Mouse (Mus musculus) bone marrow, adult 2 months (tissue): ENCODE measurements around the gene Cks1brt. TPM values are rescaled to one million over a fixed set of nuclear protein-coding genes. Genes with fewer than 3 reads are reported as not detected.
"Not testable (repeated sequence)": the region's sequence is repeated elsewhere in the genome, so short reads cannot be mapped to it uniquely, and the experiment has no call there.

Experiments
- H3K27ac ChIP-seq: fragments of 200-500 bp; 2 replicates; pipeline ENCODE4 v1.5.1; 2012; ENCODE audit warnings: low read depth, mild to moderate bottlenecking, control low read depth, inconsistent platforms, low read length; ENCODE audit not compliant: control insufficient read depth, poor library complexity, insufficient read depth
- H3K4me1 ChIP-seq: fragments of 200-500 bp; 2 replicates; pipeline ENCODE4 v1.6.1; 2011; ENCODE audit warnings: low read length; ENCODE audit not compliant: control insufficient read depth, insufficient read depth
- H3K4me3 ChIP-seq: fragments of 200-500 bp; replicated peaks from 2 replicates; pipeline ENCODE3; 2011; ENCODE audit warnings: mild to moderate bottlenecking, low read depth, low read length, control low read depth; ENCODE audit not compliant: control insufficient read depth
- CTCF ChIP-seq: fragments of 200-500 bp; IDR thresholded peaks from 2 replicates; pipeline ENCODE4 v1.5.1; 2011; ENCODE audit warnings: low read length, control low read depth; ENCODE audit not compliant: control insufficient read depth, insufficient read depth
- POLR2A ChIP-seq: fragments of 200-500 bp; IDR thresholded peaks from 2 replicates; pipeline ENCODE4 v1.6.1; 2011; ENCODE audit warnings: low read depth, mild to moderate bottlenecking, control low read depth, low read length, borderline replicate concordance; ENCODE audit not compliant: control insufficient read depth
- WGBS: fragments of 180-500 bp; shearing (Covaris S2); methylation state at CpG from one replicate; pipeline ENCODE4 v1.1.7; 2018; 5-methylcytosine and 5-hydroxymethylcytosine counted together
- polyA plus RNA-seq: library from polyadenylated mRNA; stranded (reverse); fragments of >200 nt; gene quantifications from 2 replicates; pipeline ENCODE4 v1.2.4, GENCODE M21; 2011; ENCODE audit warnings: low replicate concordance; ENCODE audit not compliant: missing spikeins, insufficient read depth, insufficient read length

The Cks1brt gene
- polyA plus RNA-seq, 1 experiment = not detected

DNA sequence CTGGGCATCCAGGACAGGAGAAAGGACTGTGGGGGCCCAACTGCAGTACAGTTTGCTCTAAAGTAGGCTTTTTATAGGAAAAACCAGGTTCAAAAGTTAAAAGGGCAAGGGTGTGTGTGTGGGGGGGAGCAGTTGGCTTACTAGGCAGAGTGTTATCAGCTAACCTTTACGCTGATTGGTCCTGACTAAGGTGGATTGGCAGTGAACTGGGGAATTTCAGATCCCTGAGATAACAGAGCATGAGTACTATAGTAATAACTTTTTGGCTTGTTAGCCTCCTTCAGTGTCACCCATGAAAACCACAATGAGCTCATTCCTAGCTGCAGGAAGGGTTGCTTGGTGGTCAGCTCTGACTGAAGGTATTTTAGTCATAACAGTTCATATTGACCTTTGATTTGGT is 19.4 kb upstream of the Cks1brt start:
- 76% methylated on average over 1 of the region's 1 CpGs for WGBS
- no peaks in the 10 kb centered on the region; the same call in 1 of the 2 replicates for H3K4me1 ChIP-seq
- H3K4me3 ChIP-seq = no peak overlapping the region
- no peak overlapping the region for H3K27ac ChIP-seq
- no peak for TF ChIP-seq CTCF
- no peak for TF ChIP-seq POLR2A

DNA sequence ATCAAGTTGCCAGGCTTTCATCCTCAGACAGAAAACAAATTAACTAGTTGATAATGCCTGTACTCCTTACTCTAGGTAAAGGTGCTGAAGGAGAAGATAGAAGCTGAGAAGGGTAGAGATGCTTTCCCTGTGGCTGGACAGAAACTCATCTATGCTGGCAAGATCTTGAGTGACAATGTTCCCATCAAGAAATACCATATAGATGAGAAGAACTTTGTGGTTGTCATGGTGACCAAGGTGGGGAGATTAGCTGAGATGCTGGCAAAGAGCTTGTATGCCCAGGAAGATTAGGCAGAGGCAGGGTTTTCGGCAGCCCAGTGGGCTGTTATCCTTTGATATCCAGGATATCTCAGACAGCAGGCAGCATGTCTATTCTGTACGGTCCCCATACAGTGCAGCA is 16.0 kb upstream of the Cks1brt start:
- H3K4me3 ChIP-seq, H3K4me1 ChIP-seq, H3K27ac ChIP-seq: not testable (repeated sequence)
- WGBS = 81% methylated on average over 2 of the region's 2 CpGs

DNA sequence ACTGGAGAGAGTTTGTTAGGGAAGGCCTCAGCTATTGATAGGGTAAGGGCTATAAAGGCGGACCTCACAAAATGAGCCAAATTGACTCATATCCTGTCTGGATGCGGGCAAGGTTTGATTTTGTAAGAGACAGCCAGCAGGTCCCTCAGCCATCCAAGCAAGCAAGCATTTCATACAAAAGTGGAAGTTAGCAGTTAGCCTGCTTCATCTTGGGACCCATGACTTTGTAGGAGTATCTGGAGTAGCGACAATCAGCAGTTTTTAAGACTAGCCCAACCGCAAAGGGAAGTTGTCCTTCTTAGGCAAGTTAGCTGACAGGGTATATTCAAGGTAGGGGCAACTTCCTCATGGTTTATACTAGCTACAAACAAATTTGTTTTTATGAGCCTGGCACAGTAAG is 9.2 kb upstream of the Cks1brt start:
- peaks cover 2% of the 10 kb centered on the region; the same call in 1 of the 2 replicates for H3K4me1 ChIP-seq
- no peak overlapping the region for H3K4me3 ChIP-seq
- no peak for TF ChIP-seq POLR2A
- TF ChIP-seq CTCF = no peak
- 31% methylated on average over 4 of the region's 4 CpGs for WGBS
- peak overlapping the region; percentile 88; the same call in 1 of the 2 replicates for H3K27ac ChIP-seq

DNA sequence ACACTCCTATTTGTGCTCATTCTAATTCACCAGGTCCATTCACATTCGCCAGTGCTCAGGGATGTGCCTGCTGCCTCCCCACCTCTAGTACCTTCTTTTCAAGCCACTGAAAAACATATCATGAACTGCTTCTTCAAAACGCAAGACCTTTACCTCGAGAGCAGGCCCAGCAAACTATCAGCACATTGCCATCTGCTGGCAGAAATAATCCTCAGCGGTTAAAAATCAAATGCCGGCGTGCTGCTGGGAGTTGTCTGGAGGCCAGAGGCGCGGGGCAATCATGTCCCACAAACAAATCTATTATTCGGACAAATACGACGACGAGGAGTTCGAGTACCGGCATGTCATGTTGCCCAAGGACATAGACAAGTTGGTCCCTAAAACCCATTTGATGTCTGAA is 19.6 kb downstream of the Cks1brt start:
- peak; percentile 16; the same call in 1 of the 2 replicates for TF ChIP-seq CTCF
- TF ChIP-seq POLR2A = no peak
- 23% methylated on average over 14 of the region's 14 CpGs for WGBS
- H3K4me3 ChIP-seq = no peak overlapping the region
- H3K4me1 ChIP-seq = no peaks in the 10 kb centered on the region
- H3K27ac ChIP-seq = no peak overlapping the region

DNA sequence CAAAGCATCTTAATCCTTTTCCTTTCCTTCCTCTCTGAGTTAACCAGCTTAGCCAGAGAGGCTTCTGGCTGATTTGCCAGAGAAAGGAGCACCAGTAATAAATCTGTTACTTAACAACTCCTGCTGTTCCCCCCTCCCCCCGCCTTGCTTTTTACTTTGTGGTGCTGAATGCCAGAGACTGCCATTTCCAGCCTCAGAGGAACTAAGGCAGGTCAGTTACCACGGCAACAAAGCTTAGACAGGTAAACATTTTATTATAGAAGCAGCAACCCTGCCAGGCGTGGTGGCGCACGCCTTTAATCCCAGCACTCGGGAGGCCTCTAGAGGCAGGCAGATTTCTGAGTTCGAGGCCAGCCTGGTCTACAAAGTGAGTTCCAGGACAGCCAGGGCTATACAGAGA is 24.2 kb downstream of the Cks1brt start:
- Histone ChIP-seq H3K4me3 (no peak overlapping the region), H3K4me1 (no peaks in the 10 kb centered on the region), H3K27ac (no peak overlapping the region)
- 58% methylated on average over 7 of the region's 7 CpGs for WGBS
- TF ChIP-seq CTCF = no peak

DNA sequence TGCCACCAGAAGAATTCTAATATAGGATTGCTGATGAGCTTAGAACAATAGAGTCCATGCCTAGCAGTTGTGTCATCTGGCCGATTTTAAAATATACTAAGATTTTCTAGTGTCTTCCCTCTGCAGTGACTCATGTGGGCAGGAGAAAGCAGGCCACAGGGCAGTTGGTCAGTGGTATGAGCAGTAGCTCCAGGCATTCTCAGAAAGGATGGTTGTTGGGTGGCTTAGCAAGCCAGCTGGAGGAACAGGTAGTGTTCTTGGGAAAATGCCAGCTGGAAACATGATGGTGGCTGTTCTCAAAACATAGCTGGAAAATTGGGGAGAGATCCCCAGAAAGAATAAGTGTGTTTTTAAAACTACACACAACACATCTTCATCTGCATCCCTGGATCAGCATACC is 40.6 kb downstream of the Cks1brt start:
- TF ChIP-seq CTCF = no peak
- no peak for TF ChIP-seq POLR2A
- 66% methylated on average over 1 of the region's 1 CpGs for WGBS
- no peaks in the 10 kb centered on the region for H3K4me1 ChIP-seq
- no peak overlapping the region for H3K4me3 ChIP-seq
- H3K27ac ChIP-seq = no peak overlapping the region

DNA sequence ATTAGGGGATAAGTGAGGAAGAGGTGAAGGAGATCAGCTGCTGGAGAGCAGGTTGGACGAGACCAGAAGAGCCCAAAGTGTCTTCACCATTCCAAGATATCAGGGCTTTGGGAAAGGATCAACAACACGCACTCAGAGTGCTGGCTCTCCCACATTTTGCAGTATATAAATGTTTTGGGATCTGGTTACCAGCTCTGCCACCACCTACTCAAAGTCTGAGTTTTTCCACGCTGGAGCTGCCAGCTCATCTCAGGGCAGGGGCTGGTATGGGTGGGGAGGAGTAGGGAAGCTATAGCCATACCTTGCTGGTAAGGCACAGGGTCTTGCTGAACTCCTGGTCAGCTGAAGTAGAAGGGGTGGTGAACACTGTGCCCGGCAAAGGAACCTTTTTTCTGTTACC is 68.5 kb downstream of the Cks1brt start:
- 74% methylated on average over 4 of the region's 4 CpGs for WGBS
- Histone ChIP-seq H3K4me3 (no peak overlapping the region), H3K4me1 (no peaks in the 10 kb centered on the region), H3K27ac (no peak overlapping the region)
- TF ChIP-seq POLR2A (no peak), CTCF (no peak)

DNA sequence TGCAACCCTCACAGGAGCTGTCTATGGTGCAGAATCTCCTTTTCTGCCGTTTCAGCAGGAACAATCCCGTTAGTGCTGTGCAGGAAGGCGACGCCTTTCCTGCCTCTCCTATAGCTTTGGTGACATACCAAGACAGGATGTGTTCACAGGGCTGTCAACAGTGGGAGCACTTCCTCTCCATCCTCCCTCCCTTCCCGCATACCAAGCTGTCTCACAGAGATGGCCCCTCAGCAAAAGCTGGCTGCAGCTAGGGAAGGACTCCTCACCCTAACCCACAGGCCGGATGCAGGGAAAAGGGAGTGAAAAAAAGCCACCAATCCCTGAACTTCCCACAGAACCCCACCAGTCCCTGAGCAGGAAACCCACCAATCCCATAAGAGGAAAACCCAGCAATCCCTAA is 69.3 kb downstream of the Cks1brt start:
- H3K4me3 ChIP-seq = no peak overlapping the region
- TF ChIP-seq POLR2A (no peak), CTCF (no peak)
- 12% methylated on average over 6 of the region's 6 CpGs for WGBS
- no peaks in the 10 kb centered on the region for H3K4me1 ChIP-seq
- H3K27ac ChIP-seq = no peak overlapping the region

Other genes with a start within 250 kb of the Cks1brt start
- gene Klf1, start 250.0 kb upstream of the Cks1brt start, polyA plus RNA-seq = 142 and 168 TPM in 2 replicates
- gene Dnase2a, start 243.4 kb upstream of the Cks1brt start, polyA plus RNA-seq = 35.0 and 54.0 TPM in 2 replicates
- gene Mast1, start 214.6 kb upstream of the Cks1brt start, polyA plus RNA-seq = not detected in 2 replicates
- not detected in 2 replicates for gene Rtbdn, start 204.9 kb upstream of the Cks1brt start, polyA plus RNA-seq
- not detected in 2 replicates for gene Gm49661, start 182.5 kb upstream of the Cks1brt start, polyA plus RNA-seq
- 1,113 and 1,804 TPM in 2 replicates for gene Prdx2, start 182.3 kb upstream of the Cks1brt start, polyA plus RNA-seq
- 40.8 and 54.9 TPM in 2 replicates for gene Rnaseh2a, start 182.2 kb upstream of the Cks1brt start, polyA plus RNA-seq
- 11.1 and 18.4 TPM in 2 replicates for gene Junb, start 173.2 kb upstream of the Cks1brt start, polyA plus RNA-seq
- 3.5 and 7.3 TPM in 2 replicates for gene Hook2, start 161.3 kb upstream of the Cks1brt start, polyA plus RNA-seq
- gene Best2, start 137.4 kb upstream of the Cks1brt start, polyA plus RNA-seq = not detected in 2 replicates
- gene Asna1, start 126.6 kb upstream of the Cks1brt start, polyA plus RNA-seq = 20.7 and 46.6 TPM in 2 replicates
- gene Trir, start 125.1 kb upstream of the Cks1brt start, polyA plus RNA-seq = 240 and 300 TPM in 2 replicates
- 35.5 and 49.9 TPM in 2 replicates for gene Tnpo2, start 115.0 kb upstream of the Cks1brt start, polyA plus RNA-seq
- gene Fbxw9, start 91.9 kb upstream of the Cks1brt start, polyA plus RNA-seq = 4.1 and 14.3 TPM in 2 replicates
- gene Gm5741, start 83.9 kb upstream of the Cks1brt start, polyA plus RNA-seq = 4.3 TPM in 1 of 2 replicates, not detected in the other
- 31.0 and 39.6 TPM in 2 replicates for gene Dhps, start 80.2 kb upstream of the Cks1brt start, polyA plus RNA-seq
- gene Wdr83os, start 71.2 kb upstream of the Cks1brt start, polyA plus RNA-seq = 26.9 and 42.0 TPM in 2 replicates
- gene Wdr83, start 70.6 kb upstream of the Cks1brt start, polyA plus RNA-seq = 57.4 and 100 TPM in 2 replicates
- 19.2 and 64.3 TPM in 2 replicates for gene Man2b1, start 68.7 kb upstream of the Cks1brt start, polyA plus RNA-seq
- not detected in 2 replicates for gene Zfp791, start 28.8 kb upstream of the Cks1brt start, polyA plus RNA-seq
- not detected in 2 replicates for gene Olfr371, start 74.1 kb downstream of the Cks1brt start, polyA plus RNA-seq
- gene Orc6, start 147.7 kb downstream of the Cks1brt start, polyA plus RNA-seq = 58.9 and 65.2 TPM in 2 replicates
- 22.3 and 37.8 TPM in 2 replicates for gene Vps35, start 147.9 kb downstream of the Cks1brt start, polyA plus RNA-seq
- gene Mylk3, start 234.4 kb downstream of the Cks1brt start, polyA plus RNA-seq = 15.5 and 27.1 TPM in 2 replicates